Mouse (Mus musculus) myocyte (in vitro differentiated cells): ENCODE measurements at regions not wholly inside any gene's neighbourhood (a gene's known extent, or its start where the extent isn't known, plus 50 kb on each side); places are given as distances from the start of the nearest gene placed in this dataset.

Experiments
- H3K27me3 ChIP-seq: one replicate; pipeline ENCODE4 v1.6.1; 2011; ENCODE audit not compliant: control insufficient read depth, insufficient read depth, insufficient read length
- H3K36me3 ChIP-seq: one replicate; pipeline ENCODE4 v1.6.1; 2011; ENCODE audit not compliant: control insufficient read depth, insufficient read depth
- H3K4me2 ChIP-seq: one replicate; pipeline ENCODE4 v1.6.1; 2011; ENCODE audit warnings: low read depth, control low read depth
- H3K4me3 ChIP-seq: one replicate; pipeline ENCODE4 v1.5.1; 2011; ENCODE audit warnings: mild to moderate bottlenecking, control low read depth, moderate library complexity
- H3K79me2 ChIP-seq: one replicate; pipeline ENCODE4 v1.6.1; 2011; ENCODE audit not compliant: control insufficient read depth, insufficient read depth
- H3ac ChIP-seq: one replicate; pipeline ENCODE4 v1.6.1; 2011; ENCODE audit not compliant: control insufficient read depth, insufficient read length
- CEBPB ChIP-seq: IDR thresholded peaks from 2 replicates; pipeline ENCODE4 v1.6.1; 2011; ENCODE audit warnings: mild to moderate bottlenecking, moderate library complexity; ENCODE audit not compliant: poor library complexity, insufficient read depth, severe bottlenecking
- E2F4 ChIP-seq: IDR thresholded peaks from one replicate; pipeline ENCODE4 v1.6.1; 2011; ENCODE audit warnings: mild to moderate bottlenecking, control low read depth, moderate library complexity; ENCODE audit not compliant: insufficient read depth
- MAX ChIP-seq: IDR thresholded peaks from one replicate; pipeline ENCODE4 v1.6.1; 2011; ENCODE audit warnings: low read depth, mild to moderate bottlenecking, control low read depth
- MYOD1 ChIP-seq, 3 experiments: IDR thresholded peaks; one replicate each; pipeline ENCODE4 v1.6.1; 2011; ENCODE audit warnings: control low read depth in 2 of 3, low read depth in 2 of 3, mild to moderate bottlenecking in 2 of 3, moderate library complexity in 1 of 3; ENCODE audit not compliant: insufficient read length in 2 of 3, control insufficient read depth in 1 of 3
- MYOG ChIP-seq, 3 experiments: IDR thresholded peaks; one replicate each; pipeline ENCODE4 v1.6.1; 2011; ENCODE audit warnings: control low read depth in 2 of 3, low read depth in 2 of 3, mild to moderate bottlenecking in 2 of 3; ENCODE audit not compliant: insufficient read length in 2 of 3, control insufficient read depth in 1 of 3, insufficient read depth in 1 of 3
- POLR2A ChIP-seq: IDR thresholded peaks from one replicate; pipeline ENCODE4 v1.6.1; 2011; ENCODE audit warnings: low read depth, mild to moderate bottlenecking, control low read depth, moderate library complexity; ENCODE audit not compliant: insufficient read length
- POLR2AphosphoS2 ChIP-seq: IDR thresholded peaks from one replicate; pipeline ENCODE4 v1.6.1; 2011; ENCODE audit warnings: low read depth, control low read depth; ENCODE audit not compliant: insufficient read length
- REST ChIP-seq: IDR thresholded peaks from one replicate; pipeline ENCODE4 v1.6.1; 2011; ENCODE audit warnings: mild to moderate bottlenecking, control low read depth, moderate library complexity; ENCODE audit not compliant: insufficient read depth, insufficient read length
- SRF ChIP-seq: IDR thresholded peaks from one replicate; pipeline ENCODE4 v1.6.1; 2011; ENCODE audit warnings: low read depth; ENCODE audit not compliant: control insufficient read depth, insufficient read length
- TCF12 ChIP-seq: IDR thresholded peaks from one replicate; pipeline ENCODE4 v1.6.1; 2011; ENCODE audit warnings: mild to moderate bottlenecking, control low read depth; ENCODE audit not compliant: poor library complexity, insufficient read depth, severe bottlenecking
- TCF3 ChIP-seq: IDR thresholded peaks from one replicate; pipeline ENCODE4 v1.6.1; 2011; ENCODE audit warnings: low read depth, control low read depth; ENCODE audit not compliant: insufficient read length
- USF1 ChIP-seq: IDR thresholded peaks from one replicate; pipeline ENCODE4 v1.6.1; 2011; ENCODE audit warnings: low read depth, mild to moderate bottlenecking, control low read depth, moderate library complexity

GRCm38 (mm10) chr9:35351576-35351975 lies 69.4 kb upstream of the Cdon start:
- Histone ChIP-seq H3K4me3 (no peak overlapping the region), H3ac (no peak overlapping the region), H3K4me2 (no peak overlapping the region), H3K27me3 (no peaks in the 10 kb centered on the region), H3K36me3 (no peaks in the 10 kb centered on the region), H3K79me2 (no peaks in the 10 kb centered on the region)
- TF ChIP-seq REST (no peak), USF1 (no peak), MYOG (IDR thresholded peaks at IDR 0.05; ENCODE audit: control insufficient read depth in 1 of 3, insufficient read depth in 1 of 3, insufficient read length in 2 of 3, low read depth in 2 of 3) (no peak), TCF12 (no peak)

- TF ChIP-seq USF1 (no peak), TCF3 (no peak), MYOG (IDR thresholded peaks at IDR 0.05; ENCODE audit: control insufficient read depth in 1 of 3, insufficient read depth in 1 of 3, insufficient read length in 2 of 3, low read depth in 2 of 3) (no peak), POLR2AphosphoS2 (no peak), REST (no peak), MYOD1 (IDR thresholded peaks at IDR 0.05; ENCODE audit: control insufficient read depth in 1 of 3, insufficient read length in 2 of 3, low read depth in 2 of 3) (no peak), POLR2A (no peak), MAX (no peak), SRF (no peak)
- H3K4me2 ChIP-seq, result no peak overlapping the region
Measured at GRCm38 (mm10) chr9:35354652-35355130, 66.2 kb upstream of the Cdon start.

GRCm38 (mm10) chr9:35359699-35360098 lies 61.2 kb upstream of the Cdon start:
- Histone ChIP-seq H3K27me3 (no peaks in the 10 kb centered on the region), H3K4me3 (no peak overlapping the region)

More at GRCm38 (mm10) chr9:35354652-35355130, 66.2 kb upstream of the Cdon start:
- Histone ChIP-seq H3ac (no peak overlapping the region), H3K27me3 (no peaks in the 10 kb centered on the region), H3K4me3 (no peak overlapping the region), H3K36me3 (no peaks in the 10 kb centered on the region), H3K79me2 (no peaks in the 10 kb centered on the region)

GRCm38 (mm10) chr9:35360139-35361100 lies 60.5 kb upstream of the Cdon start:
- Histone ChIP-seq H3K27me3 (no peaks in the 10 kb centered on the region), H3ac (no peak overlapping the region), H3K36me3 (no peaks in the 10 kb centered on the region), H3K4me3 (no peak overlapping the region), H3K4me2 (peak overlapping the region; percentile 80), H3K79me2 (no peaks in the 10 kb centered on the region)
- TF ChIP-seq SRF (no peak), MYOD1 (IDR thresholded peaks at IDR 0.05; ENCODE audit: control insufficient read depth in 1 of 3, insufficient read length in 2 of 3, low read depth in 2 of 3) (peak; percentile 46 to 91 (median 61)), MYOG (IDR thresholded peaks at IDR 0.05; ENCODE audit: control insufficient read depth in 1 of 3, insufficient read depth in 1 of 3, insufficient read length in 2 of 3, low read depth in 2 of 3) (peak in 1 of 3 experiments; percentile 54)

More at GRCm38 (mm10) chr9:35359699-35360098, 61.2 kb upstream of the Cdon start:
- TF ChIP-seq TCF3 (no peak), MAX (no peak), E2F4 (no peak), REST (no peak), TCF12 (no peak), USF1 (no peak), MYOD1 (IDR thresholded peaks at IDR 0.05; ENCODE audit: control insufficient read depth in 1 of 3, insufficient read length in 2 of 3, low read depth in 2 of 3) (no peak), CEBPB (no peak), POLR2AphosphoS2 (no peak), SRF (no peak), POLR2A (no peak), MYOG (IDR thresholded peaks at IDR 0.05; ENCODE audit: control insufficient read depth in 1 of 3, insufficient read depth in 1 of 3, insufficient read length in 2 of 3, low read depth in 2 of 3) (no peak)
- Histone ChIP-seq H3K79me2 (no peaks in the 10 kb centered on the region), H3K36me3 (no peaks in the 10 kb centered on the region), H3K4me2 (peak overlapping the region; percentile 80), H3ac (no peak overlapping the region)

- H3K4me2 ChIP-seq, result no peak overlapping the region
- no peaks in the 10 kb centered on the region for H3K27me3 ChIP-seq
- no peaks in the 10 kb centered on the region for H3K79me2 ChIP-seq
- no peak for TF ChIP-seq POLR2AphosphoS2
- TF ChIP-seq SRF, result no peak
- no peak for TF ChIP-seq USF1
- TF ChIP-seq MYOG (IDR thresholded peaks at IDR 0.05; ENCODE audit: control insufficient read depth in 1 of 3, insufficient read depth in 1 of 3, insufficient read length in 2 of 3, low read depth in 2 of 3), result no peak
- no peak for TF ChIP-seq POLR2A
- TF ChIP-seq TCF3, result no peak
- TF ChIP-seq E2F4, result no peak
- TF ChIP-seq MYOD1 (IDR thresholded peaks at IDR 0.05; ENCODE audit: control insufficient read depth in 1 of 3, insufficient read length in 2 of 3, low read depth in 2 of 3), result no peak
- TF ChIP-seq REST, result no peak
- TF ChIP-seq MAX, result no peak
- no peak for TF ChIP-seq CEBPB
- TF ChIP-seq TCF12, result no peak
- no peak overlapping the region for H3K4me3 ChIP-seq
- H3ac ChIP-seq, result no peak overlapping the region
- H3K36me3 ChIP-seq, result no peaks in the 10 kb centered on the region
Measured at GRCm38 (mm10) chr9:35361432-35361831, 59.5 kb upstream of the Cdon start.
